Mouse (Mus musculus): ENCODE measurements around the gene Gm6040. TPM values are rescaled to one million over a fixed set of nuclear protein-coding genes. Genes with fewer than 3 reads are reported as not detected.

The Gm6040 gene
- polyA plus RNA-seq, 1 experiment from 2014 or later = not detected

Other genes starting within 250 kb of the Gm6040 start
- gene Defb33, start 29.4 kb downstream of the Gm6040 start, polyA plus RNA-seq (2014; fragmentation: Nextera tagmentation; extraction: Ambion mirVana) = not detected in 2 replicates
- not detected in 2 replicates for gene Gm15056, start 19.4 kb downstream of the Gm6040 start, polyA plus RNA-seq (2014; fragmentation: Nextera tagmentation; extraction: Ambion mirVana)
- not detected in 2 replicates for gene AY761185, start 22.6 kb upstream of the Gm6040 start, polyA plus RNA-seq (2014; fragmentation: Nextera tagmentation; extraction: Ambion mirVana)
- gene Defa21, start 103.5 kb upstream of the Gm6040 start, polyA plus RNA-seq (2014; fragmentation: Nextera tagmentation; extraction: Ambion mirVana) = not detected in 2 replicates
- not detected in 2 replicates for gene Defa23, start 133.0 kb upstream of the Gm6040 start, polyA plus RNA-seq (2014; fragmentation: Nextera tagmentation; extraction: Ambion mirVana)
- not detected in 2 replicates for gene Defa35, start 143.0 kb upstream of the Gm6040 start, polyA plus RNA-seq (2014; fragmentation: Nextera tagmentation; extraction: Ambion mirVana)
- not detected in 2 replicates for gene Defa25, start 162.4 kb upstream of the Gm6040 start, polyA plus RNA-seq (2014; fragmentation: Nextera tagmentation; extraction: Ambion mirVana)
- gene Gm14851, start 174.0 kb upstream of the Gm6040 start, polyA plus RNA-seq (2014; fragmentation: Nextera tagmentation; extraction: Ambion mirVana) = not detected in 2 replicates
- gene Defa30, start 212.6 kb upstream of the Gm6040 start, polyA plus RNA-seq (2014; fragmentation: Nextera tagmentation; extraction: Ambion mirVana) = not detected in 2 replicates
- gene Defa22, start 240.2 kb upstream of the Gm6040 start, polyA plus RNA-seq (2014; fragmentation: Nextera tagmentation; extraction: Ambion mirVana) = not detected in 2 replicates